Mouse (Mus musculus): ENCODE measurements around the gene Atp2c1. TPM values are rescaled to one million over a fixed set of nuclear protein-coding genes. Genes with fewer than 3 reads are reported as not detected.

The Atp2c1 gene
- 97.1 and 100 TPM in 2 replicates for polyA plus RNA-seq (2015; fragmentation: Nextera tagmentation; extraction: Ambion mirVana)

GRCm38 (mm10) chr9:105527219-105527618 lies at the start of gene Atp2c1:
TSS of gene Atp2c1 (minus strand) at chr9:105527319.
- no peak within 1 kb of the TSS for H3K4me2 ChIP-seq
- 0 out of 2 replicates have a peak, but pooled peaks cover 3% of the 10 kb centered on the region for H3K27me3 ChIP-seq
- no peaks in the 10 kb centered on the region for H3K9me3 ChIP-seq
- ATAC-seq (ENCODE audit: low read depth): no peak
- H3K4me1 ChIP-seq (replicated peaks): peaks cover 33% of the 10 kb centered on the region
- no peak within 1 kb of the TSS for H3K27ac ChIP-seq (replicated peaks)
- no peak within 1 kb of the TSS for H3K9ac ChIP-seq
- no peak within 1 kb of the TSS for H3K4me3 ChIP-seq
- no peaks in the 10 kb centered on the region for H3K36me3 ChIP-seq
- WGBS: 91% methylated on average over 12 of the region's 12 CpGs

- Histone ChIP-seq H3K4me1 (replicated peaks) (peaks cover 40% of the 10 kb centered on the region), H3K4me2 (no peak overlapping the region), H3K9ac (no peak overlapping the region), H3K9me3 (no peaks in the 10 kb centered on the region), H3K27me3 (no peaks in the 10 kb centered on the region), H3K27ac (replicated peaks) (no peak overlapping the region), H3K36me3 (no peaks in the 10 kb centered on the region), H3K4me3 (no peak overlapping the region)
- ATAC-seq (ENCODE audit: low read depth): no peak
- 78% methylated on average over 5 of the region's 5 CpGs for WGBS
Observed at GRCm38 (mm10) chr9:105557452-105557851, 30.3 kb upstream of the Atp2c1 start.

DNA sequence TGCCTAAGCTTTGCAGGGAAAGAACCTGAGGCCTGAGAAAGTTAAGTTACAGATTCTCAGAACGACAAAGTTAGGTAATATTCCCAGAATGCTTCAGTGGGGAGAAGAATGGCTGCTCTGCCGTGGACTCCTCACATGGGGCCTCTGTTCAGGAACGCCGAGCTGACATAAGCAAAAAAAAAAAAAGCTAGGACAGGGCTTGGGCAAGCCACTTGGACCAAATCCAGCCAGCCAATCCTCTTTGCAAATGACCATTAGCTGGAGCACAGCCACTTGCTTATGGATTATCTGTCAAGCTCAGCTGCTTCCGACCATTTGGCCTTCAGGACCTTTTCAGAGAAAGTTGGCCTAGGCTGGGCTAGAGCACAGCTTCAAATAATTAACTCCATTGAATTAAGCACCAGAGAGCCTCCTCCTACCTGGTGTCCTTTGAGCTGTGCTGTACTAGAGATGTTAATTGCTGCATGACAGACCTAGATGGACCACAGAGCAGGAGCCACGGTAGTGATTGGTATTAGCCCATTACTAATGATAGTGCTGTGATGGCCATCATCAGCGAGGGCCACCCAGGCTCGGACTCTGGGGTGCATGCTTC lies 29.1 kb upstream of the Atp2c1 start:
- H3K4me1 ChIP-seq (replicated peaks): peaks cover 40% of the 10 kb centered on the region
- no peak overlapping the region for H3K9ac ChIP-seq
- no peaks in the 10 kb centered on the region for H3K27me3 ChIP-seq
- 0 out of 2 replicates have a peak overlapping the region, but pooled peaks have one; percentile 84 for H3K27ac ChIP-seq (replicated peaks)
- ATAC-seq (ENCODE audit: low read depth): no peak
- H3K4me3 ChIP-seq: no peak overlapping the region
- H3K4me2 ChIP-seq: no peak overlapping the region
- WGBS: 68% methylated on average over 8 of the region's 8 CpGs
- no peaks in the 10 kb centered on the region for H3K36me3 ChIP-seq
- H3K9me3 ChIP-seq: no peaks in the 10 kb centered on the region

- Histone ChIP-seq H3K4me1 (replicated peaks) (peaks cover 40% of the 10 kb centered on the region), H3K36me3 (no peaks in the 10 kb centered on the region), H3K9me3 (no peaks in the 10 kb centered on the region), H3K4me3 (no peak overlapping the region), H3K4me2 (peak overlapping the region; percentile 47), H3K27ac (replicated peaks) (peak overlapping the region; percentile 84), H3K9ac (peak overlapping the region; percentile 57), H3K27me3 (no peaks in the 10 kb centered on the region)
- WGBS: 43% methylated on average over 7 of the region's 7 CpGs
- ATAC-seq (ENCODE audit: low read depth): 0 out of 2 replicates have a peak, but pooled peaks have one; percentile 21
Observed at GRCm38 (mm10) chr9:105554439-105554807, 27.3 kb upstream of the Atp2c1 start.

DNA sequence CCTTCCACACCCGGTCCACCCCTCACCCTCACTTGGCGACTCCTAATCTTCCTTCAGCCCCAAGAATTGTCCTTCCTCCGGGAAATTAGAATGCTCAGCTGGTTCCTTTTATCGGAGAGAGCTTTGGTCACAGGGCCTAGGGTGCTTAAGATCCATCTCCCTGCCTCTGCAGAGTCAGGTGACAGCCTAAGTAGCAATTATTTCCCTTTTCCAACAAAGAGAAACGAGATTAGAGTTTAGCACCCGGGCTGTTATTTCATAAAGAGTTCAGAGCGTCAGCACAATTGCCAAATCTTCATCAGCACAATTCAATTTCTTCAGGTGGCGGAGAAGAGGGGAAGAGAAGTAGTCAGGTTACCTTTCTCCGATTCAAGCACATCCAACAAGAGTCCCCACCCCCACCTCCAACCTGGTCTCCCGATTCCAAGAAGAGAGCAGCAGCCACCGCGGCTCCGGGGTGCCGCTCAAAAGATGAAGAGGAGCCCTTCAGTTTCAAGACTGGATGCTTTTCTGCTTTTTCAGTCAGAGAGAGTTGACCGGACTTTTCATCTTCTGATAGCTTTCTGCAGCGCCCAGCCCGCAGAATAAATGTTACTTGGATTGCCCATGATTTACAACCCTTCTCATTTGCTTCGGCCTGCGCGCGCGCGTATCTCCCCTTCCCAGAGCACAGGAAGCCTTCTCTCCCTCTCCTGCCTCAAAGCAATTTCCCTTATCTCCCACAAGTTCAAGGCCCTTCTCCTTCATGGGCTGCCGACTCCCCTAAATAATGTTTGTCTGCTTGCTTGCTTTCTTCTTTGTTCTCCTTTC lies 26.7 kb upstream of the Atp2c1 start:
- Histone ChIP-seq H3K9me3 (no peaks in the 10 kb centered on the region), H3K4me3 (peak overlapping the region; percentile 19), H3K4me1 (replicated peaks) (peaks cover 40% of the 10 kb centered on the region), H3K9ac (peak overlapping the region; percentile 57), H3K36me3 (no peaks in the 10 kb centered on the region), H3K4me2 (peak overlapping the region; percentile 47), H3K27ac (replicated peaks) (peak overlapping the region; percentile 84), H3K27me3 (no peaks in the 10 kb centered on the region)
- 8% methylated on average over 24 of the region's 24 CpGs for WGBS
- ATAC-seq (ENCODE audit: low read depth): 0 out of 2 replicates have a peak, but pooled peaks have one; percentile 9

GRCm38 (mm10) chr9:105551407-105551806 lies 24.3 kb upstream of the Atp2c1 start:
- Histone ChIP-seq H3K27ac (replicated peaks) (no peak overlapping the region), H3K36me3 (no peaks in the 10 kb centered on the region), H3K9ac (no peak overlapping the region), H3K9me3 (no peaks in the 10 kb centered on the region), H3K4me1 (replicated peaks) (peaks cover 27% of the 10 kb centered on the region), H3K4me3 (no peak overlapping the region), H3K27me3 (no peaks in the 10 kb centered on the region), H3K4me2 (no peak overlapping the region)
- 48% methylated on average over 4 of the region's 4 CpGs for WGBS
- ATAC-seq (ENCODE audit: low read depth): no peak

DNA sequence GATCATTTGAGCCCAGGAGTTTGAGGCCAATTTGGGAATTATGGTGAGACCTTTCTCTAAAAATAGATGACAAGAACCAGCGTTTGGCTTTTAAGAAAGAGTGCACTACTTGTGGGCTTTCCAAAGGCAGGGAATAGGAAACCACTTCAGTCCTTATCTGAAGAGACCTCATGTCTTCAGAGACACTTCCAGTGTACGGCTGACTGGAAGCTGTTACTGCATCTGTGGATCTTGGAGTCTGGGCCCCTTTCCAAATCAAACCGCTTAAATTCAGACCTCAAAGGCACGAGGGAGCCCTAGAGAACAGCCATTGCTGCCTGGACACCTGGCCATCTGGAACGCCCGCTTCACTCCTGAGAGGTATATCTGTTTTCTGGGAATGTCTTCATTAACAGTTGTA lies 22.0 kb upstream of the Atp2c1 start:
- ATAC-seq (ENCODE audit: low read depth): no peak
- H3K36me3 ChIP-seq: no peaks in the 10 kb centered on the region
- peaks cover 22% of the 10 kb centered on the region for H3K4me1 ChIP-seq (replicated peaks)
- 77% methylated on average over 6 of the region's 6 CpGs for WGBS
- no peak overlapping the region for H3K4me2 ChIP-seq
- no peaks in the 10 kb centered on the region for H3K9me3 ChIP-seq
- no peak overlapping the region for H3K4me3 ChIP-seq
- no peak overlapping the region for H3K27ac ChIP-seq (replicated peaks)
- H3K9ac ChIP-seq: no peak overlapping the region
- no peaks in the 10 kb centered on the region for H3K27me3 ChIP-seq

DNA sequence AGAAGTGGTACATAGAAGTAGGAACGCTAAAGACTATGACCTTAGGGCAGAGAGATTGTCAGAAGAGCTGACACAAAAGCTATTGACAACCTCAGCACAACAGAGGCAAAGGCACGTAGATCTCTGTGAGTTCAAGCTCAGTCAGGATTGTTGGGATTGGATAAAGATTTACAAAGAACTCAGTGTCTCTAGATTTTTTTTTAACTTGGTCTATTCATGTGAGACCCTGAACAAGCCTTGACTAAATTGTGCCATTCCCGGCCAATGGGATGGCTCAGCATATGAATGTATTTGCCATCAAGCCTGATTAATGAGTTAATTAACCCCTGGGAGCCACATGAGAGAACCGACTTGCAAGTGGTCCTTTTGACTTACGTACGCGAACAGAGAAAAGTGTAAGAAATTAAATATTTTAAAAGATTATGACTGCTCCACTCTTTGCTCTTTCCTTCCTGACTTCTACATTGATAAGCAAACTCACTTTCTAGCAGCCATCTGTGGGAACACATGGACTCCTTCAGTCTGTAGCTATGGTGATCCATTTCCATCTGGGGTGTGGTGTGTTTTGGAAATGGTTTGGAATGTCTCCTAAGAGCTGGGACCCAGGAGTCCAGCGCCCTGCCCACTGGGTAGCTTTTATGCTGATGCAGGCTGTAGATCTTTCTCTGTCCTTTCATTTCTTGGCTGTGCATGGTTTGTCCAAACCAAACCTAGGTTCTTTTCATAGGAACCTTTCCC lies 17.1 kb upstream of the Atp2c1 start:
- Histone ChIP-seq H3K4me1 (replicated peaks) (peaks cover 10% of the 10 kb centered on the region; the same call in 1 of the 2 replicates), H3K27ac (replicated peaks) (no peak overlapping the region), H3K4me2 (no peak overlapping the region), H3K4me3 (no peak overlapping the region), H3K9ac (no peak overlapping the region), H3K27me3 (no peaks in the 10 kb centered on the region), H3K36me3 (no peaks in the 10 kb centered on the region), H3K9me3 (no peaks in the 10 kb centered on the region)
- ATAC-seq (ENCODE audit: low read depth): no peak
- WGBS: 26% methylated on average over 8 of the region's 8 CpGs

DNA sequence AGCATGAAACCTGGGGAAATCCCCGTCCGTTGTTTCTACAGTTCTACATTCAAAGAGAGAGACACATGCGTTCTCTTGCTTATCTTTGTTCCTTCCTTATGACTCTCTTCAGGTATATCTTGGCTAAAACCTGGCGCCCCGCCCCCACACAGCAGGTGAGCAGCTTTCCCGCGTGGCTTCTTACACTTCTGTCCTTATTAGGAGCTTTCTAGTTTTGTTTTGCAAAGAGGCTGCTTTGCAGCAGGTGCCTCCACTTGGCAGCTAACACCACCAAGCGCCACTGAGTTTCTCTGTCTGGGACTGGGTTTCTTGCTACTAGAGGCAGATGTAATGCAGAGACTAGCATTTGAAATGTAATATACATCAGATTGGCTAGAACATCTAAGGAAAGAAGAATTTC lies 10.4 kb upstream of the Atp2c1 start:
- Histone ChIP-seq H3K27ac (replicated peaks) (0 out of 2 replicates have a peak overlapping the region, but pooled peaks have one; percentile 5), H3K9me3 (no peaks in the 10 kb centered on the region), H3K4me3 (no peak overlapping the region), H3K36me3 (no peaks in the 10 kb centered on the region), H3K9ac (no peak overlapping the region), H3K27me3 (no peaks in the 10 kb centered on the region), H3K4me1 (replicated peaks) (peaks cover 18% of the 10 kb centered on the region), H3K4me2 (no peak overlapping the region)
- 31% methylated on average over 8 of the region's 8 CpGs for whole genome bisulfite sequencing
- no peak for ATAC-seq (ENCODE audit: low read depth)

GRCm38 (mm10) chr9:105536877-105537276 lies 9.8 kb upstream of the Atp2c1 start:
- Histone ChIP-seq H3K9me3 (no peaks in the 10 kb centered on the region), H3K27me3 (no peaks in the 10 kb centered on the region), H3K4me2 (no peak overlapping the region), H3K9ac (no peak overlapping the region), H3K4me1 (replicated peaks) (peaks cover 18% of the 10 kb centered on the region), H3K4me3 (no peak overlapping the region), H3K36me3 (no peaks in the 10 kb centered on the region), H3K27ac (replicated peaks) (0 out of 2 replicates have a peak overlapping the region, but pooled peaks have one; percentile 5)
- WGBS: 25% methylated on average over 10 of the region's 10 CpGs
- no peak for ATAC-seq (ENCODE audit: low read depth)

DNA sequence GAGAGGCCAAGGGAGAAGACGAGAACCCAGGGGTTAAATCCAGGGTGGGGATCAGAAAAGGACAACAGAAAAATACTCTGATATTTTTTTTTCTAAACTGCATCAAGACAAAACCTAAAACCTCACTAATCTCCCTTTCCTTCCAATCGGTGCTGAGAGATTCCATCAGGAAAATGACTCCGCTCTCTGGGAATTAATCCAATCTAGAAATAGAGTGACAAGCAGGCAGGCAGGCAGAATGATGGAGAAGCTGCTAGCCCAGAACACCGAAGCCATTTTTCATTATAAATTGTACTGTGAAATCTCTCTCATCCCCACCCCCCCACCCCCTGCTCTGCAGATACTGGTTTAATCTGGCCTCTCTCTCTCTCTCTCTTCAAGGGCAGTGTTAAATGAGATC lies 1.8 kb downstream of the Atp2c1 start:
- H3K4me3 ChIP-seq: no peak overlapping the region
- no peak overlapping the region for H3K4me2 ChIP-seq
- no peak overlapping the region for H3K9ac ChIP-seq
- WGBS: 54% methylated on average over 4 of the region's 4 CpGs
- 0 out of 2 replicates have a peak, but pooled peaks cover 3% of the 10 kb centered on the region for H3K27me3 ChIP-seq
- H3K36me3 ChIP-seq: no peaks in the 10 kb centered on the region
- peaks cover 45% of the 10 kb centered on the region for H3K4me1 ChIP-seq (replicated peaks)
- H3K9me3 ChIP-seq: no peaks in the 10 kb centered on the region
- 0 out of 2 replicates have a peak overlapping the region, but pooled peaks have one; percentile 6 for H3K27ac ChIP-seq (replicated peaks)
- no peak for ATAC-seq (ENCODE audit: low read depth)

GRCm38 (mm10) chr9:105523038-105523437 lies 4.1 kb downstream of the Atp2c1 start:
- H3K9ac ChIP-seq: no peak overlapping the region
- no peak overlapping the region for H3K4me2 ChIP-seq
- no peaks in the 10 kb centered on the region for H3K36me3 ChIP-seq
- peaks cover 49% of the 10 kb centered on the region for H3K4me1 ChIP-seq (replicated peaks)
- H3K9me3 ChIP-seq: no peaks in the 10 kb centered on the region
- H3K27me3 ChIP-seq: 0 out of 2 replicates have a peak, but pooled peaks cover 3% of the 10 kb centered on the region
- peak overlapping the region; percentile 38; the same call in 1 of the 2 replicates for H3K27ac ChIP-seq (replicated peaks)
- ATAC-seq (ENCODE audit: low read depth): no peak
- H3K4me3 ChIP-seq: no peak overlapping the region
- 51% methylated on average over 2 of the region's 2 CpGs for WGBS

Measured in neural tube, embryonic 13.5 days (tissue).